ENCODE assay signal across 10 mouse cellular contexts in genomic region chr15:99455415-99455814, GRCm38 (mm10). TPM values are rescaled to one million over a fixed set of nuclear protein-coding genes. Genes with fewer than 3 reads are reported as not detected.
DNase-seq lines count a peak whose midpoint lies in the region; ATAC-seq and TF ChIP-seq lines count a peak whose summit lies in the region.
"Had no signal": no experiment of that assay in that cellular context is flagged by ENCODE, and none has a peak within 500 bp of the region (broad histone marks: within the 10 kb centered on the region; RNA-seq: fewer than 3 reads in every experiment).

No protein-coding gene starts in this region.

- no peaks in the 10 kb centered on the region for H3K9me3 ChIP-seq in intestine, embryonic 15.5 days
- no peaks in the 10 kb centered on the region for H3K9me3 ChIP-seq in intestine, postnatal 0 days (ENCODE audit: control insufficient read depth)
- no peaks in the 10 kb centered on the region for H3K9me3 ChIP-seq in embryonic facial prominence, embryonic 13.5 days
- H3K9me3 ChIP-seq in hindbrain, embryonic 12.5 days (replicated peaks) = no peaks in the 10 kb centered on the region
- H3K9me3 ChIP-seq in midbrain, embryonic 14.5 days (ENCODE audit: control insufficient read depth, low read length) = no peaks in the 10 kb centered on the region

- DNase-seq in midbrain, embryonic 14.5 days = no peak
- DNase-seq in spleen, adult 12 weeks (ENCODE audit: low spot score) = no peak
- DNase-seq in adrenal gland, adult 8-10 months = no peak
- DNase-seq in frontal cortex, postnatal 36 days (ENCODE audit: low spot score in 2 of 2) = no peak
- DNase-seq: embryo, embryonic 11 days; liver had no signal

- H3K4me2 ChIP-seq in intestine, embryonic 15.5 days (replicated peaks) = 0 out of 2 replicates have a peak overlapping the region, but pooled peaks have one; percentile 93
- no peak overlapping the region for H3K4me2 ChIP-seq in intestine, postnatal 0 days (replicated peaks; ENCODE audit: low read depth)
- H3K4me2 ChIP-seq in embryonic facial prominence, embryonic 13.5 days = peak overlapping the region; percentile 85
- H3K4me2 ChIP-seq in hindbrain, embryonic 12.5 days (replicated peaks) = peak overlapping the region; percentile 25
- H3K4me2 ChIP-seq in midbrain, embryonic 14.5 days (ENCODE audit: low read length) = peak overlapping the region; percentile 84

- no peak for TF ChIP-seq CTCF in intestine, postnatal 0 days (IDR thresholded peaks at IDR 0.05; ENCODE audit: low read depth)

- peaks cover 40% of the 10 kb centered on the region for H3K4me1 ChIP-seq in intestine, embryonic 15.5 days (replicated peaks)
- no peaks in the 10 kb centered on the region for H3K4me1 ChIP-seq in intestine, postnatal 0 days (replicated peaks; ENCODE audit: control insufficient read depth, insufficient read depth, low read length)
- peaks cover 40% of the 10 kb centered on the region for H3K4me1 ChIP-seq in embryonic facial prominence, embryonic 13.5 days
- H3K4me1 ChIP-seq in hindbrain, embryonic 12.5 days = peaks cover 45% of the 10 kb centered on the region
- peaks cover 35% of the 10 kb centered on the region for H3K4me1 ChIP-seq in midbrain, embryonic 14.5 days (ENCODE audit: control insufficient read depth, insufficient read depth, low read length)

- H3K9ac ChIP-seq in intestine, embryonic 15.5 days = no peak overlapping the region
- H3K9ac ChIP-seq in intestine, postnatal 0 days (ENCODE audit: low read depth, low read length) = no peak overlapping the region
- H3K9ac ChIP-seq in embryonic facial prominence, embryonic 13.5 days = peak overlapping the region; percentile 79; the same call in 1 of the 2 replicates
- peak overlapping the region; percentile 42 for H3K9ac ChIP-seq in hindbrain, embryonic 12.5 days
- H3K9ac ChIP-seq in midbrain, embryonic 14.5 days (replicated peaks; ENCODE audit: low read length) = no peak overlapping the region; the same call in 1 of the 2 replicates

- WGBS in intestine, embryonic 15.5 days = 76% methylated on average over 3 of the region's 3 CpGs
- 91% methylated on average over 3 of the region's 3 CpGs for WGBS in intestine, postnatal 0 days
- 72% methylated on average over 3 of the region's 3 CpGs for WGBS in embryonic facial prominence, embryonic 13.5 days
- WGBS in hindbrain, embryonic 12.5 days = 82% methylated on average over 3 of the region's 3 CpGs
- 84% methylated on average over 3 of the region's 3 CpGs for WGBS in midbrain, embryonic 14.5 days

- H3K36me3 ChIP-seq in intestine, embryonic 15.5 days = no peaks in the 10 kb centered on the region
- H3K36me3 ChIP-seq in intestine, postnatal 0 days (ENCODE audit: control insufficient read depth, insufficient read depth) = no peaks in the 10 kb centered on the region
- peaks cover 20% of the 10 kb centered on the region for H3K36me3 ChIP-seq in embryonic facial prominence, embryonic 13.5 days
- peaks cover 3% of the 10 kb centered on the region; the same call in 1 of the 2 replicates for H3K36me3 ChIP-seq in hindbrain, embryonic 12.5 days
- peaks cover 2% of the 10 kb centered on the region; the same call in 1 of the 2 replicates for H3K36me3 ChIP-seq in midbrain, embryonic 14.5 days (ENCODE audit: control insufficient read depth, insufficient read depth, low read length)

- no peak for ATAC-seq in intestine, embryonic 15.5 days
- ATAC-seq in intestine, postnatal 0 days = no peak
- ATAC-seq in embryonic facial prominence, embryonic 13.5 days (ENCODE audit: insufficient number of reproducible peaks, insufficient read depth, low FRiP score, low TSS enrichment, low read depth) = no peak
- ATAC-seq in hindbrain, embryonic 12.5 days (ENCODE audit: low FRiP score) = no peak
- no peak for ATAC-seq in midbrain, embryonic 14.5 days (ENCODE audit: low FRiP score, low TSS enrichment)

- H3K4me3 ChIP-seq in intestine, embryonic 15.5 days (replicated peaks) = no peak overlapping the region
- H3K4me3 ChIP-seq in intestine, postnatal 0 days (ENCODE audit: low read depth, low read length) = no peak overlapping the region
- H3K4me3 ChIP-seq in embryonic facial prominence, embryonic 13.5 days = 0 out of 2 replicates have a peak overlapping the region, but pooled peaks have one; percentile 82
- H3K4me3 ChIP-seq in hindbrain, embryonic 12.5 days = no peak overlapping the region
- no peak overlapping the region; the same call in 1 of the 2 replicates for H3K4me3 ChIP-seq in midbrain, embryonic 14.5 days (replicated peaks; ENCODE audit: low read depth, low read length)

- no peak overlapping the region for H3K27ac ChIP-seq in intestine, embryonic 15.5 days
- H3K27ac ChIP-seq in intestine, postnatal 0 days (ENCODE audit: low read depth, low read length) = no peak overlapping the region
- peak overlapping the region; percentile 39; the same call in 1 of the 2 replicates for H3K27ac ChIP-seq in embryonic facial prominence, embryonic 13.5 days
- 0 out of 2 replicates have a peak overlapping the region, but pooled peaks have one; percentile 8 for H3K27ac ChIP-seq in hindbrain, embryonic 12.5 days
- H3K27ac ChIP-seq in midbrain, embryonic 14.5 days (replicated peaks; ENCODE audit: low read depth, low read length) = no peak overlapping the region

- H3K27me3 ChIP-seq in intestine, embryonic 15.5 days (replicated peaks) = no peaks in the 10 kb centered on the region
- no peaks in the 10 kb centered on the region for H3K27me3 ChIP-seq in intestine, postnatal 0 days (replicated peaks; ENCODE audit: control insufficient read depth, insufficient read depth, low read length)
- H3K27me3 ChIP-seq in embryonic facial prominence, embryonic 13.5 days = no peaks in the 10 kb centered on the region
- no peaks in the 10 kb centered on the region for H3K27me3 ChIP-seq in hindbrain, embryonic 12.5 days
- no peaks in the 10 kb centered on the region for H3K27me3 ChIP-seq in midbrain, embryonic 14.5 days (ENCODE audit: control insufficient read depth, insufficient read depth, low read length)

RNA-seq across cellular contexts. Expression of gene Nckap5l, which starts 2.1 kb away (rescaled TPM):
- 4.7 and 5.9 TPM in 2 replicates for polyA plus RNA-seq in intestine, embryonic 15.5 days (2015; fragmentation: Nextera tagmentation; extraction: Ambion mirVana)
- polyA plus RNA-seq in intestine, postnatal 0 days (2015; fragmentation: Nextera tagmentation; extraction: Ambion mirVana) = 1.8 and 2.1 TPM in 2 replicates
- 9.4 and 10.3 TPM in 2 replicates for polyA plus RNA-seq in embryonic facial prominence, embryonic 13.5 days (2015; fragmentation: Nextera tagmentation; extraction: Ambion mirVana)
- polyA plus RNA-seq in hindbrain, embryonic 12.5 days (2016; fragmentation: Nextera tagmentation; extraction: Ambion mirVana) = 14.9 and 16.1 TPM in 2 replicates
- 16.8 and 17.6 TPM in 2 replicates for polyA plus RNA-seq in midbrain, embryonic 14.5 days (2014; fragmentation: Nextera tagmentation; extraction: Ambion mirVana)
- total RNA-seq in adrenal gland, adult 8-10 months (2022) = 10 to 100 TPM; 20.2 to 54.8 (median 28.3) TPM

RNA-seq across cellular contexts. Expression of gene Bcdin3d, which starts 19.1 kb away (rescaled TPM):
- 13.2 and 15.6 TPM in 2 replicates for polyA plus RNA-seq in intestine, embryonic 15.5 days (2015; fragmentation: Nextera tagmentation; extraction: Ambion mirVana)
- 12.6 and 13.2 TPM in 2 replicates for polyA plus RNA-seq in intestine, postnatal 0 days (2015; fragmentation: Nextera tagmentation; extraction: Ambion mirVana)
- 16.3 and 17.3 TPM in 2 replicates for polyA plus RNA-seq in embryonic facial prominence, embryonic 13.5 days (2015; fragmentation: Nextera tagmentation; extraction: Ambion mirVana)
- 18.9 TPM in 2 replicates for polyA plus RNA-seq in hindbrain, embryonic 12.5 days (2016; fragmentation: Nextera tagmentation; extraction: Ambion mirVana)
- polyA plus RNA-seq in midbrain, embryonic 14.5 days (2014; fragmentation: Nextera tagmentation; extraction: Ambion mirVana) = 23.0 and 24.6 TPM in 2 replicates
- total RNA-seq in adrenal gland, adult 8-10 months (2022) = 1 to 10 TPM; 5.2 to 8.1 (median 7.1) TPM

Comparison
In these comparisons a context has a peak if more than half of its experiments do, and no peak if none do; other contexts are left out.
1. H3K27ac ChIP-seq: peak in embryonic facial prominence, embryonic 13.5 days (single experiment) and hindbrain, embryonic 12.5 days (single experiment); none in intestine, embryonic 15.5 days (single experiment), intestine, postnatal 0 days (single experiment) and midbrain, embryonic 14.5 days (single experiment).
2. H3K9ac ChIP-seq: peak in embryonic facial prominence, embryonic 13.5 days (single experiment) and hindbrain, embryonic 12.5 days (single experiment); none in intestine, embryonic 15.5 days (single experiment), intestine, postnatal 0 days (single experiment) and midbrain, embryonic 14.5 days (single experiment).